Mouse (Mus musculus): ENCODE measurements around the gene Rora.

GRCm38 (mm10) chr9:69336063-69336462, 682.5 kb downstream of the Rora start:
- TF ChIP-seq CTCF (IDR thresholded peaks at IDR 0.05; ENCODE audit: control insufficient read depth, insufficient read depth, low read length) (no peak), POLR2A (IDR thresholded peaks at IDR 0.05; ENCODE audit: borderline replicate concordance, control insufficient read depth, low read depth, low read length) (no peak)
